Mouse (Mus musculus): ENCODE results near the gene Dnmt3l. TPM values are rescaled to one million over a fixed set of nuclear protein-coding genes. Genes with fewer than 3 reads are reported as not detected.

The Dnmt3l gene
- polyA plus RNA-seq, 1 experiment from 2014 or later, result not detected

- Histone ChIP-seq H3K27ac (no peak overlapping the region), H3K27me3 (ENCODE audit: insufficient read depth, poor library complexity, severe bottlenecking) (peaks cover 19% of the 10 kb centered on the region), H3K4me3 (no peak overlapping the region), H3K36me3 (no peaks in the 10 kb centered on the region), H3K9me3 (no peaks in the 10 kb centered on the region), H3K4me1 (peaks cover under 1% of the 10 kb centered on the region)
- DNase-seq (ENCODE audit: low spot score), result no peak
- WGBS, result 83% methylated on average over 11 of the region's 11 CpGs
Measured at GRCm38 (mm10) chr10:78074977-78075376, 33.2 kb downstream of the Dnmt3l start.

GRCm38 (mm10) chr10:78077862-78078261 is 36.1 kb downstream of the Dnmt3l start:
- 69% methylated on average over 9 of the region's 9 CpGs for WGBS
- no peak for DNase-seq (ENCODE audit: low spot score)
- Histone ChIP-seq H3K4me3 (no peak overlapping the region), H3K4me1 (no peaks in the 10 kb centered on the region), H3K27ac (no peak overlapping the region), H3K36me3 (no peaks in the 10 kb centered on the region), H3K9me3 (no peaks in the 10 kb centered on the region), H3K27me3 (ENCODE audit: insufficient read depth, poor library complexity, severe bottlenecking) (no peaks in the 10 kb centered on the region; the same call in 1 of the 2 replicates)

GRCm38 (mm10) chr10:78078276-78078675 is 36.5 kb downstream of the Dnmt3l start:
- WGBS, result 64% methylated on average over 5 of the region's 5 CpGs
- no peak overlapping the region for H3K27ac ChIP-seq
- H3K9me3 ChIP-seq, result no peaks in the 10 kb centered on the region
- H3K36me3 ChIP-seq, result no peaks in the 10 kb centered on the region
- no peaks in the 10 kb centered on the region; the same call in 1 of the 2 replicates for H3K27me3 ChIP-seq (ENCODE audit: insufficient read depth, poor library complexity, severe bottlenecking)
- no peak overlapping the region for H3K4me3 ChIP-seq
- no peaks in the 10 kb centered on the region for H3K4me1 ChIP-seq
- DNase-seq (ENCODE audit: low spot score), result no peak

GRCm38 (mm10) chr10:78079955-78080591 is 38.3 kb downstream of the Dnmt3l start:
- 67% methylated on average over 4 of the region's 4 CpGs for WGBS

GRCm38 (mm10) chr10:78084073-78084472 is 42.3 kb downstream of the Dnmt3l start:
- DNase-seq (ENCODE audit: low spot score), result no peak
- no peak overlapping the region for H3K27ac ChIP-seq
- peaks cover 5% of the 10 kb centered on the region; the same call in 1 of the 2 replicates for H3K4me1 ChIP-seq
- WGBS, result 46% methylated on average over 1 of the region's 1 CpGs
- no peaks in the 10 kb centered on the region for H3K9me3 ChIP-seq
- H3K27me3 ChIP-seq (ENCODE audit: insufficient read depth, poor library complexity, severe bottlenecking), result no peaks in the 10 kb centered on the region; the same call in 1 of the 2 replicates
- no peaks in the 10 kb centered on the region for H3K36me3 ChIP-seq
- no peak overlapping the region for H3K4me3 ChIP-seq

More at GRCm38 (mm10) chr10:78079955-78080591, 38.3 kb downstream of the Dnmt3l start:
- Histone ChIP-seq H3K27me3 (ENCODE audit: insufficient read depth, poor library complexity, severe bottlenecking) (no peaks in the 10 kb centered on the region; the same call in 1 of the 2 replicates), H3K27ac (no peak overlapping the region), H3K36me3 (no peaks in the 10 kb centered on the region), H3K9me3 (no peaks in the 10 kb centered on the region), H3K4me3 (no peak overlapping the region), H3K4me1 (0 out of 2 replicates have a peak, but pooled peaks cover 5% of the 10 kb centered on the region)
- DNase-seq (ENCODE audit: low spot score), result no peak

- no peak for DNase-seq (ENCODE audit: low spot score)
- Histone ChIP-seq H3K9me3 (no peaks in the 10 kb centered on the region), H3K4me3 (no peak overlapping the region), H3K27ac (no peak overlapping the region), H3K27me3 (ENCODE audit: insufficient read depth, poor library complexity, severe bottlenecking) (no peaks in the 10 kb centered on the region; the same call in 1 of the 2 replicates), H3K4me1 (peaks cover 12% of the 10 kb centered on the region; the same call in 1 of the 2 replicates), H3K36me3 (no peaks in the 10 kb centered on the region)
- 90% methylated on average over 6 of the region's 6 CpGs for WGBS
Measured at GRCm38 (mm10) chr10:78085711-78086110, 44.0 kb downstream of the Dnmt3l start.

GRCm38 (mm10) chr10:78086444-78087061 is 44.8 kb downstream of the Dnmt3l start:
- Histone ChIP-seq H3K27me3 (ENCODE audit: insufficient read depth, poor library complexity, severe bottlenecking) (peaks cover 4% of the 10 kb centered on the region; the same call in 1 of the 2 replicates), H3K4me3 (no peak overlapping the region), H3K4me1 (peaks cover 12% of the 10 kb centered on the region; the same call in 1 of the 2 replicates), H3K27ac (no peak overlapping the region), H3K36me3 (no peaks in the 10 kb centered on the region), H3K9me3 (no peaks in the 10 kb centered on the region)
- 68% methylated on average over 10 of the region's 10 CpGs for WGBS
- no peak for DNase-seq (ENCODE audit: low spot score)

- Histone ChIP-seq H3K4me3 (no peak overlapping the region), H3K27me3 (ENCODE audit: insufficient read depth, poor library complexity, severe bottlenecking) (peaks cover 7% of the 10 kb centered on the region)
- 76% methylated on average over 6 of the region's 6 CpGs for whole genome bisulfite sequencing
Measured at GRCm38 (mm10) chr10:78087101-78087511, 45.4 kb downstream of the Dnmt3l start.

GRCm38 (mm10) chr10:78090246-78090645 is 48.5 kb downstream of the Dnmt3l start:
- peaks cover 7% of the 10 kb centered on the region; the same call in 1 of the 2 replicates for H3K4me1 ChIP-seq
- H3K36me3 ChIP-seq, result no peaks in the 10 kb centered on the region
- peaks cover 13% of the 10 kb centered on the region; the same call in 1 of the 2 replicates for H3K27me3 ChIP-seq (ENCODE audit: insufficient read depth, poor library complexity, severe bottlenecking)
- H3K9me3 ChIP-seq, result no peaks in the 10 kb centered on the region
- no peak for DNase-seq (ENCODE audit: low spot score)
- H3K27ac ChIP-seq, result no peak overlapping the region
- 35% methylated on average over 6 of the region's 6 CpGs for WGBS
- no peak overlapping the region for H3K4me3 ChIP-seq

More at GRCm38 (mm10) chr10:78087101-78087511, 45.4 kb downstream of the Dnmt3l start:
- Histone ChIP-seq H3K4me1 (peaks cover 12% of the 10 kb centered on the region; the same call in 1 of the 2 replicates), H3K27ac (no peak overlapping the region), H3K36me3 (no peaks in the 10 kb centered on the region), H3K9me3 (no peaks in the 10 kb centered on the region)
- no peak for DNase-seq (ENCODE audit: low spot score)

GRCm38 (mm10) chr10:78090706-78091491 is 49.2 kb downstream of the Dnmt3l start:
- peaks cover 13% of the 10 kb centered on the region; the same call in 1 of the 2 replicates for H3K27me3 ChIP-seq (ENCODE audit: insufficient read depth, poor library complexity, severe bottlenecking)
- H3K36me3 ChIP-seq, result no peaks in the 10 kb centered on the region
- no peak for DNase-seq (ENCODE audit: low spot score)
- H3K4me3 ChIP-seq, result no peak overlapping the region
- no peak overlapping the region for H3K27ac ChIP-seq
- H3K4me1 ChIP-seq, result peaks cover 7% of the 10 kb centered on the region; the same call in 1 of the 2 replicates
- WGBS, result 78% methylated on average over 4 of the region's 4 CpGs
- H3K9me3 ChIP-seq, result no peaks in the 10 kb centered on the region

- peaks cover 13% of the 10 kb centered on the region; the same call in 1 of the 2 replicates for H3K27me3 ChIP-seq (ENCODE audit: insufficient read depth, poor library complexity, severe bottlenecking)
- H3K27ac ChIP-seq, result no peak overlapping the region
- WGBS, result 83% methylated on average over 23 of the region's 23 CpGs
- H3K36me3 ChIP-seq, result no peaks in the 10 kb centered on the region
- DNase-seq (ENCODE audit: low spot score), result no peak
- H3K9me3 ChIP-seq, result no peaks in the 10 kb centered on the region
- no peak overlapping the region for H3K4me3 ChIP-seq
- H3K4me1 ChIP-seq, result peaks cover 7% of the 10 kb centered on the region; the same call in 1 of the 2 replicates
Measured at GRCm38 (mm10) chr10:78091865-78092724, 50.3 kb downstream of the Dnmt3l start.

GRCm38 (mm10) chr10:78092725-78093029 is 50.9 kb downstream of the Dnmt3l start:
- no peak overlapping the region for H3K4me3 ChIP-seq
- WGBS, result 87% methylated on average over 13 of the region's 13 CpGs
- no peaks in the 10 kb centered on the region for H3K9me3 ChIP-seq
- peaks cover 13% of the 10 kb centered on the region; the same call in 1 of the 2 replicates for H3K27me3 ChIP-seq (ENCODE audit: insufficient read depth, poor library complexity, severe bottlenecking)
- peak; percentile 51 for DNase-seq (ENCODE audit: low spot score)
- H3K27ac ChIP-seq, result no peak overlapping the region
- peaks cover 7% of the 10 kb centered on the region; the same call in 1 of the 2 replicates for H3K4me1 ChIP-seq
- no peaks in the 10 kb centered on the region for H3K36me3 ChIP-seq
